Mouse (Mus musculus): Measurements from ENCODE around the gene A530064D06Rik. TPM values are rescaled to one million over a fixed set of nuclear protein-coding genes. Genes with fewer than 3 reads are reported as not detected.

Gene A530064D06Rik
- polyA plus RNA-seq, 1 experiment from 2014 or later = 0.15 TPM

Other genes starting within 250 kb of the A530064D06Rik start
- 8.3 and 11.6 TPM in 2 replicates for gene Foxp4, start 242.6 kb downstream of the A530064D06Rik start, polyA plus RNA-seq (2015; fragmentation: Nextera tagmentation; extraction: Ambion mirVana)
- not detected in 2 replicates for gene 1700122O11Rik, start 129.0 kb downstream of the A530064D06Rik start, polyA plus RNA-seq (2015; fragmentation: Nextera tagmentation; extraction: Ambion mirVana)
- not detected in 2 replicates for gene 1700067P10Rik, start 78.0 kb downstream of the A530064D06Rik start, polyA plus RNA-seq (2015; fragmentation: Nextera tagmentation; extraction: Ambion mirVana)
- not detected in 2 replicates for gene 9830107B12Rik, start 21.0 kb downstream of the A530064D06Rik start, polyA plus RNA-seq (2015; fragmentation: Nextera tagmentation; extraction: Ambion mirVana)
- 0.14 TPM in 1 of 2 replicates, not detected in the other for gene Trem1, start 65.5 kb upstream of the A530064D06Rik start, polyA plus RNA-seq (2015; fragmentation: Nextera tagmentation; extraction: Ambion mirVana)
- gene Trem3, start 80.5 kb upstream of the A530064D06Rik start, polyA plus RNA-seq (2015; fragmentation: Nextera tagmentation; extraction: Ambion mirVana) = 0.21 TPM in 1 of 2 replicates, not detected in the other
- 0.41 and 0.46 TPM in 2 replicates for gene Treml4, start 97.0 kb upstream of the A530064D06Rik start, polyA plus RNA-seq (2015; fragmentation: Nextera tagmentation; extraction: Ambion mirVana)
- 0.09 and 0.32 TPM in 2 replicates for gene Treml2, start 132.2 kb upstream of the A530064D06Rik start, polyA plus RNA-seq (2015; fragmentation: Nextera tagmentation; extraction: Ambion mirVana)
- gene B430306N03Rik, start 148.9 kb upstream of the A530064D06Rik start, polyA plus RNA-seq (2015; fragmentation: Nextera tagmentation; extraction: Ambion mirVana) = 0.17 and 0.25 TPM in 2 replicates
- gene Trem2, start 179.1 kb upstream of the A530064D06Rik start, polyA plus RNA-seq (2015; fragmentation: Nextera tagmentation; extraction: Ambion mirVana) = 1.8 and 2.4 TPM in 2 replicates
- 0.59 and 0.66 TPM in 2 replicates for gene Treml1, start 192.6 kb upstream of the A530064D06Rik start, polyA plus RNA-seq (2015; fragmentation: Nextera tagmentation; extraction: Ambion mirVana)
- 16.6 and 18.9 TPM in 2 replicates for gene Nfya, start 242.6 kb upstream of the A530064D06Rik start, polyA plus RNA-seq (2015; fragmentation: Nextera tagmentation; extraction: Ambion mirVana)
- gene Oard1, start 242.7 kb upstream of the A530064D06Rik start, polyA plus RNA-seq (2015; fragmentation: Nextera tagmentation; extraction: Ambion mirVana) = 70.2 and 77.9 TPM in 2 replicates